Mouse (Mus musculus) small intestine, adult 2 months (tissue): ENCODE results near the gene Sspn.

Source experiments
- CTCF ChIP-seq: fragments of 200-500 bp; IDR thresholded peaks from 2 replicates; pipeline ENCODE4 v1.5.1; 2012; ENCODE audit warnings: low read depth, mild to moderate bottlenecking, control low read depth, inconsistent platforms, low read length, moderate library complexity, mixed read lengths; ENCODE audit not compliant: insufficient replicate concordance, insufficient read length; ENCODE audit errors: extremely low read depth
- POLR2A ChIP-seq: fragments of 200-500 bp; IDR thresholded peaks from 2 replicates; pipeline ENCODE4 v1.6.1; 2012; ENCODE audit warnings: low read depth, mild to moderate bottlenecking, control low read depth, inconsistent platforms, low read length, moderate library complexity

- TF ChIP-seq CTCF (no peak), POLR2A (no peak)
Observed at GRCm38 (mm10) chr6:145952594-145952993, 21.2 kb downstream of the Sspn start.
